Mouse (Mus musculus) CD4-positive, CD25-positive, alpha-beta regulatory T cell, adult 2 months (primary cell): Measurements from ENCODE around the gene Gm20918.
"Not testable (repeated sequence)": the region's sequence is repeated elsewhere in the genome, so short reads cannot be mapped to it uniquely, and the experiment has no call there.

Experiments
- DNase-seq: peaks from one replicate; pipeline ENCODE4 v3.0.0-alpha.2; 2012; ENCODE audit warnings: low read depth, low spot score

Gene Gm20918

DNA sequence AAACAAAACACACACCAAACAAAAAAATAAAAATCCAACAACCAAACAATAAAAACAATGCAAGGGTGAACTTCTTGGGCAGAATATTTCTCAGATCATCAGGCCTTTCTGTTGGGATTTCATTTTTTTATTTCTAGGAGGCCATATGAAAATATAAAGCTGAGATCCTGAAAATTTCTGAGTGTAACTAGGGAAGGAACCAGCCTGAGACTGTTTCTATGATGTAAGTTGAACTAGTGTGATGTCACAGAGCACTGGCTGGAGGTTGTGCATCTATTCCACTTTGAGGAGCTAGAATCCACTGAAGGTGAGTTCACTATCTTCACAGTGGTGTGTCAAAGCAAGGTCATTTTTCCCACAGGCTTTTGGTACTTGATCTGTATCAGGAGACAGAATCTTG lies at the start of gene Gm20918:
Gene Gm20918 (plus strand): TSS at position 301 of the 400 bp plus-strand sequence.
- DNase-seq, result not testable (repeated sequence)
